Mouse (Mus musculus): ENCODE data around the gene Rap1gap.

The Rap1gap gene

DNA sequence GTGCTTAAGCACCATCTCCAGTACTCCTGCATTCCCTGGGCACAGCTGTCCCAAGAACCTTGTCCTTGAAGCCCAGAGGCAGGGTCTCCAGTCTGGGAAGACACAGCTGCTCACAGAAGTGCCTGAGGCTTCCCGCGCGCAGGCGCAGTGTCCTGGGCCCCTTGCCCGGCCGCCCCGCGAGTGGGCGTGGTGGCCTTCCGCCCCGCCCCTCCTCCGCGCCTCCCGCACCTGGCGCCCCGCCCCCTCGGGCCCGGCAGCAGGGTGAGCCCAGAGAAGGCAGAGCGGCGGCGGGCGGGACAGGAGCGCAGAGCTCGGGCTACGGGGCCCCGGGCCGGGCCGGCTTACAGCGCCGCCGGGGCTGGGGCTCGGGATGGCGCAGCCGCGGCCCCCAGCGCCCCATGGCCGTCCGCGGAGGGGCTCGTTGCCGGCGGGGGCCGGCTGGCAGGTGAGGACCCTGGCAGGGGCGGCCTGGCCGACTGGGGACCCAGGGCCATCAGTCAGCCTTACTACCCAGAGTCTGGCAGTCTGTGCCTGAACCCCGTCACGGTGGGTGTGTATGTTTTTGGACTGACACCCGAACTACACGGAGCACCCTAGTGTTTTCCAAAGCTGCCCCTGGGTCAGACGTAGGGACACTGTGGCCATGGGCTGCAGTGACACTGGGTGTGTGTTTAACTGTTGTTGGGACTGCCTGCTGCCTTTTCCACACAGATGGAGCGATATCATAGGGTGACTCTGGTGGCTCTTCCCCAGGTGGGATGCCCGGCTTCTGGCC is 42.9 kb downstream of the Rap1gap start:
- in situ Hi-C loops (cut with MboI; ENCODE audit: unreplicated experiment in 2 of 2) = loop anchor here in 1 of 2 experiments (25.0 kb wide), 1 partner anchor 620 kb away; no protein-coding TSS in a partner anchor

GRCm38 (mm10) chr4:137712963-137713362 is 48.4 kb downstream of the Rap1gap start:
- in situ Hi-C loops (cut with MboI; ENCODE audit: unreplicated experiment in 2 of 2) = loop anchor here in 1 of 2 experiments (25.0 kb wide), 1 partner anchor 626 kb away; no protein-coding TSS in a partner anchor

- in situ Hi-C loops (cut with MboI; ENCODE audit: unreplicated experiment in 2 of 2) = loop anchor here in 1 of 2 experiments (25.0 kb wide), 1 partner anchor 627 kb away; no protein-coding TSS in a partner anchor
Measured at GRCm38 (mm10) chr4:137714020-137714624, 49.6 kb downstream of the Rap1gap start.

- in situ Hi-C loops (cut with MboI; ENCODE audit: unreplicated experiment in 2 of 2) = loop anchor here (5.0 to 25.0 kb wide), 3 partner anchors 35 to 630 kb away; no protein-coding TSS in a partner anchor
Measured at GRCm38 (mm10) chr4:137717005-137717404, 52.5 kb downstream of the Rap1gap start.

DNA sequence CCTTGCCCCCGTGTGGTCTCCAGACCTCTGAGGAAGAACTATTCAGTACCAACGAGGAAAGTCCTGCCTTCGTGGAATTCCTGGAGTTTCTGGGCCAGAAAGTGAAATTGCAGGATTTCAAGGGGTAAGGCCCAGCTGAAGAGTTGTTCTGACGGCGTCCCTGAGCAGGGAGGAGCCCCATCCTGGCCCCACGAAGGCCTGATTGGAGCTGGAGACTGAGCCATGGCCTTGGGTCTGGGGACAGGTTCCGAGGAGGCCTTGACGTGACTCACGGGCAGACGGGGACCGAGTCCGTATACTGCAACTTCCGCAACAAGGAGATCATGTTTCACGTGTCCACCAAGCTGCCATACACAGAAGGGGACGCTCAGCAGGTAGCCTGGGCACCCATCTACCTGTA is 53.1 kb downstream of the Rap1gap start:
- in situ Hi-C loops (cut with MboI; ENCODE audit: unreplicated experiment in 2 of 2) = loop anchor here (5.0 to 25.0 kb wide), 3 partner anchors 35 to 630 kb away; no protein-coding TSS in a partner anchor

DNA sequence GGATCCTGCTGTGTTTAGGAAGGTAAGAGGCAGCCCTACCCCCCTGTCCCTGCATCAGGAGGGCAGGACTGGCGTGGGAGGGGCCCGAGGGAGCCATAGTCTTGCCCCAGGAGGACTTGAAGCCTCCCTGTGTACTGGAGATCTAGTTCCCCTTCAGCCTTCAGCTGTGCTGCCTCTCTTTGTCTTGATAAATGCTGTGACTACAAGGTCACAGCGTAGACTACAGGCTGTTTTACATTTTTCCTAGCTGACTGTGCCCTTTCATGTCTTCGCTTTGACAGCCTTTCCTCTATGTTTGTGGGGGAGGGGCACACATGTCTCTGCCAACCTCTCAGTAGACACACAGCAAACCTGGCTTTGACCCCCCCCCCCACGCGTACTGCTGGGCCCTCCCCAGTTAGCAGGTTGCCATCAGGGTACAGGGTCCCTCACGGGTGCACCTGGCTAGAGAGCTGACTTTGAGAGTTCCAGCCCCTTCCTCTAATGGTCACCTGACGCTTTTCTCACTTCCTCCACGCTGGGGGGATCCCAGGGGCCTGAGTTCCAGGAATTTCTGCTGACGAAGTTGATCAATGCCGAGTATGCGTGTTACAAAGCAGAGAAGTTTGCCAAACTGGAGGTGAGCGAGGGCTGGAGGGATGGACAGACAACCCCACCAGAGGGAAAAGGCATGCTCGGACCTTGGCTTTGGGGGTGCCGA is 55.0 kb downstream of the Rap1gap start:
- in situ Hi-C loops (cut with MboI; ENCODE audit: unreplicated experiment in 2 of 2) = loop anchor here (5.0 to 25.0 kb wide), 3 partner anchors 37 to 632 kb away; no protein-coding TSS in a partner anchor

GRCm38 (mm10) chr4:137721563-137721962 is 57.0 kb downstream of the Rap1gap start:
- in situ Hi-C loops (cut with MboI; ENCODE audit: unreplicated experiment in 2 of 2) = loop anchor here in 1 of 2 experiments (25.0 kb wide), 1 partner anchor 634 kb away; no protein-coding TSS in a partner anchor

GRCm38 (mm10) chr4:137722230-137722629 is 57.7 kb downstream of the Rap1gap start:
- in situ Hi-C loops (cut with MboI; ENCODE audit: unreplicated experiment in 2 of 2) = loop anchor here in 1 of 2 experiments (25.0 kb wide), 1 partner anchor 635 kb away; no protein-coding TSS in a partner anchor

- in situ Hi-C loops (cut with MboI; ENCODE audit: unreplicated experiment in 2 of 2) = loop anchor here in 1 of 2 experiments (25.0 kb wide), 1 partner anchor 636 kb away; no protein-coding TSS in a partner anchor
Measured at GRCm38 (mm10) chr4:137722692-137723427, 58.3 kb downstream of the Rap1gap start.

DNA sequence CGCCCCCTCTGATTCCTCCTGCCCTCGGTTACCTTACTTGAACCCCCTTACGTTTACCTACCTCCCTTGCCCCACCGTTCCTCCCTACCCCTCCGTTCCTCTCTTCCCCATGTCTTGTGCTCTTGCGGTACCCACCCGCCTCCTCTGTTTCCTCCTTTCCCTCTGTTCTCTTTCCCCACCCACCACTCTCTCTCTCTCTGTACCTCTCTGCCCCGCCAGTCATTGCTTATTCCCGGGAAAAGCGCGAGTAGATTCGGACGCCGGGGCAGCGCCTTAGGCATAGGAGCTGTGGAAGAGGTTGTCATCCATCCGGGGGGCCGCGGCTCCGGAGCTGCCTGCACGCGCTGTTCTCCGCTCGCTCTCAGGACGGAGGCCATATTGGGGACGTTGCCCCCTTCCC is 59.0 kb downstream of the Rap1gap start:
- in situ Hi-C loops (cut with MboI; ENCODE audit: unreplicated experiment in 2 of 2) = loop anchor here in 1 of 2 experiments (25.0 kb wide), 1 partner anchor 636 kb away; no protein-coding TSS in a partner anchor

DNA sequence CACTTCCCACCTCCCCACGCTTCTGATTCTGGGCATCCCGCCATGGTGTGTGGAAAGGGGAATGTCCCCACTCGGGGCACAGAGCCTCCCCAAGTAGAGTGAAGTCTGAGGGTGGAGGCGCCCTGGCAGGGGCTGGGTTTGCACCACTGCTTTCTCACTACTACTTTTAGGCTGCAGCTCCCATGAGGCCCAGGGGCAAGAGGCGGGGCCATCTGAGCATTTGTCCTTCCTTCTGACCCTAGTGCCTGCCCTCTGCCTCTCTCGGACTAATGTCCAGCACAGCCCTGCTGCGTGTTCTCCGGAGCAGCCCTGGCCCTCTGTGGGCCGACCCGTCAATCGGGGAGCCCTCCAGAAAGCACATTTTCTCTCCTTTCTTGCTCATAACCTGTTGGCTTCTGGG is 59.7 kb downstream of the Rap1gap start:
- in situ Hi-C loops (cut with MboI; ENCODE audit: unreplicated experiment in 2 of 2) = loop anchor here in 1 of 2 experiments (25.0 kb wide), 1 partner anchor 637 kb away; no protein-coding TSS in a partner anchor

DNA sequence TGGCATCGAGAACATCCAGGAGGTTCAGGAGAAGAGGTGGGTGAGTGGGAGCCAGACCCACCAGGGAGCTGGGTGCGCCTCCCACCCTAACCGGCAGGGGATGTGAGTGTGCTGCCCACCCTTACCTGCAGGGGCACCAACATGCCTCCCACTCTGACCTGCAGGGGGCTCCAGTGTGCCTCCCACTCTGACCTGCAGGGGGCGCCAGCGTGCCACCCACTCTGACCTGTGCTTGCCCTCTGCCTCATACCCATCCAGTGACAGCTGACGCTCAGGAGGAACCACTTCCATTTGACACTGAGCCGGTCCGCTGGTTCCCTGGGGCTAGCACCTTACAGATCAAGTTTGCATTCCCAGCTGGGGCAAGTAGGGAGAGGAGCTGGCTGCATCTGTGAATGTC is 60.2 kb downstream of the Rap1gap start:
- in situ Hi-C loops (cut with MboI; ENCODE audit: unreplicated experiment in 2 of 2) = loop anchor here (5.0 to 25.0 kb wide), 2 partner anchors 223 to 637 kb away; no protein-coding TSS in a partner anchor

DNA sequence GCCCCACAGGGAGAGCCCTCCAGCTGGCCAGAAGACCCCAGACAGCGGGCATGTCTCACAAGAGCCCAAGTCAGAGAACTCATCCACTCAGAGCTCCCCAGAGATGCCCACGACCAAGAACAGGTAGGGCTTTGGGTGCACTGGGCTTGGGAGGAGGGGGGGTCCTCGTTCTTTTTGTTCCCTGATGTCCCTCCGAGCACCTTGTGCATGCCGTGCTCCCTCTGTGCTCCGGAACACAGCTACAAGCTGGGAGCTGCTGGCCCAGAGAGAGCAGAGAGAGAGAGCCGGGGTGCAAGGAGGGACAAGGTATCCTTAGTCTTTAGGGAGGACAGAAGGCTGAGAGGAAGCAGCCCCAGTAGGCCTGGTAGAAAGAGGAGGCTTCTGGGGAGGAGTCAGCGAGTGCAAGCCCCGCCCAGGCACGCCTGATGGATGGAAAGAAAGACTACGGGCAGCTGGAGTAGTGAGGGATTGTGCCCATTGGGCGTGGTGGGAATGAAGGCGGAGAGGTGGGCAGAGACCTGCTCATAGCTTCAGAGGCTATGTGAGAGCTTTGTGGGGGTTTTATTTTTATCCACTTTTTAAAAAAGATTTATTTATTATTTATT is 61.1 kb downstream of the Rap1gap start:
- in situ Hi-C loops (cut with MboI; ENCODE audit: unreplicated experiment in 2 of 2) = loop anchor here in 1 of 2 experiments (5.0 kb wide), 1 partner anchor 222 kb away; no protein-coding TSS in a partner anchor

DNA sequence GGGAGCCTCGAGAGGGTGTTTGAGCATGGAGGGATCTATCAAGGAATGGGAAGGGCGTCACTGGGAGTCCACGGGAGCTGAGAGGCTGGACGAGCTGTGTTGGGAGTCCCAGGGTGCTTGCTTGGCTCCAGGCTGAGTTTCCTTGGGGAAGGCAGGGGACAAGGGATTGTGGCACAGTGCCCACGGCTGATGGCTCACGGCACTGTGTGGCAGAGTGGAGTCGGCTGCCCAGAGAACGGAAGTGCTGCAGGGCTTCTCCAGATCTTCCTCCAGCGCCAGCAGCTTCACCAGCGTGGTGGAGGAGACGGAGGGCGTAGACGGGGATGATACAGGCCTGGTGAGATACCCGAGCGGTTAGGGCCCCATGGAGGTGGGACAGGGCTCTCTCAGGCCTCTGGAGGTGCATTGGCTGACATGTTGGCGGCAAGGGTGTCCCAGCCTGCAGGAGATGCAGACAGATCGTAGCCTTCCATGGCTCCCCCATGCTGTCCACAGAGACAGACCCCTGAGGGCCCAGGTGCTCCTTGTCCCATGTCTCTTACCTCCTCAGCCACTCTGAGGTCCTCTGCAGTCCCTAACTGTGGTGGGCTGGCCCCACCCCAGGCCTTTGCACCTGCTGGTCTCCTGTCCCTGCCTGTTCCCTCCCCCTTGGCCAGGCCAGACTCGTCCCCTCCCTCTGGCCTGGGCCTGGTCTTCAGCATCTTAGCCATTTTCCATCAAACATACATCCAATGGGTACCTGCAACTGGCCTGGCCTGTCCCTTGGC is 62.4 kb downstream of the Rap1gap start:
- in situ Hi-C loops (cut with MboI; ENCODE audit: unreplicated experiment in 2 of 2) = loop anchor here in 1 of 2 experiments (5.0 kb wide), 1 partner anchor 220 kb away; no protein-coding TSS in a partner anchor

DNA sequence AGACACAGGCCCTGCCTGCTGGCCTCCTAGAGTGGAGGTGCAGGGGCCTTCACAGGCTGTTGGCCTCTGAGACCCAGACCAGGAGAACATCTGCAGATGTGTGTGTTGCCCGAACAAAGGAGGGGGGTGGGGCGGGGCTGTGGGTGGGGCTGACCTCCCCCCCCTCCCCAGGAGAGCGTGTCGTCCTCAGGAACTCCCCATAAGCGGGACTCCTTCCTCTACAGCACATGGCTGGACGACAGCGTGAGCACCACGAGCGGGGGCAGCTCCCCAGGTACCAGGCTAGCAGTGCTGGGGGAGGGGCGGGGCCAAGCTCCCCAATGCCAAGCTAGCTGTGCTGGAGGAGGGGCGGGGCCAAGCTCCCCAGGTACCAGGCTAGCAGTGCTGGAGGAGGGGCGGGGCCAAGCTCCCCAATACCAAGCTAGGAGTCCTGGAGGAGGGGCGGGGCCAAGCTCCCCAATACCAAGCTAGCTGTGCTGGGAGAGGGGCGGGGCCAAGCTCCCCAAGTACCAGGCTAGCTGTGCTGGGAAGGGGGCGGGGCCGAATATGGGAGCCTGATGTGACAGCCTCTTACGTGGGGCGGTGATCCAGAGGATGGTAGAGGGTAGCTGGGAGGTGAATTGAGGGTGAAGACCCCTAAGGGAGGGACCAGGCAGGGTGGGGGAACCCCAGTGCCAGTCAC is 63.1 kb downstream of the Rap1gap start:
- in situ Hi-C loops (cut with MboI; ENCODE audit: unreplicated experiment in 2 of 2) = loop anchor here in 1 of 2 experiments (5.0 kb wide), 1 partner anchor 220 kb away; no protein-coding TSS in a partner anchor

GRCm38 (mm10) chr4:137728399-137729154 is 64.1 kb downstream of the Rap1gap start:
- in situ Hi-C loops (cut with MboI; ENCODE audit: unreplicated experiment in 2 of 2) = loop anchor here in 1 of 2 experiments (5.0 kb wide), 1 partner anchor 219 kb away; no protein-coding TSS in a partner anchor
